Mouse (Mus musculus) yolk sac, embryonic 10.5 days (tissue): ENCODE data around the gene Shb.
A peak's percentile ranks its signal among the peaks of the same experiment; 100 is the strongest.

ENCODE experiments used
- DNase-seq: peaks from one replicate; pipeline ENCODE4 v3.0.0-alpha.2; 2017; ENCODE audit warnings: low spot score

Gene Shb

GRCm38 (mm10) chr4:45449012-45449411 is 83.3 kb downstream of the Shb start:
- DNase-seq: no peak

- DNase-seq: no peak
These were observed 83.8 kb downstream of the Shb start for GRCm38 (mm10) chr4:45448481-45448880.

- DNase-seq: no peak
These were observed 85.1 kb downstream of the Shb start for GRCm38 (mm10) chr4:45447196-45447595.

GRCm38 (mm10) chr4:45445235-45445634 is 87.0 kb downstream of the Shb start:
- no peak for DNase-seq

GRCm38 (mm10) chr4:45444813-45445212 is 87.5 kb downstream of the Shb start:
- DNase-seq: no peak

GRCm38 (mm10) chr4:45443652-45444051 is 88.6 kb downstream of the Shb start:
- no peak for DNase-seq

GRCm38 (mm10) chr4:45442237-45442636 is 90.0 kb downstream of the Shb start:
- DNase-seq: no peak

GRCm38 (mm10) chr4:45441778-45442177 is 90.5 kb downstream of the Shb start:
- DNase-seq: no peak

GRCm38 (mm10) chr4:45439281-45439680 is 93.0 kb downstream of the Shb start:
- no peak for DNase-seq

GRCm38 (mm10) chr4:45437010-45437409 is 95.3 kb downstream of the Shb start:
- DNase-seq: no peak

GRCm38 (mm10) chr4:45436383-45436913 is 95.8 kb downstream of the Shb start:
- peak; percentile 24 for DNase-seq

- no peak for DNase-seq
These were observed 96.4 kb downstream of the Shb start for GRCm38 (mm10) chr4:45435899-45436298.

GRCm38 (mm10) chr4:45434681-45435080 is 97.6 kb downstream of the Shb start:
- no peak for DNase-seq

- no peak for DNase-seq
These were observed 98.2 kb downstream of the Shb start for GRCm38 (mm10) chr4:45434071-45434470.

- no peak for DNase-seq
These were observed 100.5 kb downstream of the Shb start for GRCm38 (mm10) chr4:45431806-45432205.

GRCm38 (mm10) chr4:45431316-45431715 is 101.0 kb downstream of the Shb start:
- DNase-seq: no peak

- no peak for DNase-seq
These were observed 102.8 kb downstream of the Shb start for GRCm38 (mm10) chr4:45429451-45429850.

GRCm38 (mm10) chr4:45426724-45427457 is 105.4 kb downstream of the Shb start:
- no peak for DNase-seq

GRCm38 (mm10) chr4:45423406-45423805 is 108.9 kb downstream of the Shb start:
- no peak for DNase-seq

GRCm38 (mm10) chr4:45422640-45423039 is 109.6 kb downstream of the Shb start:
- no peak for DNase-seq

- no peak for DNase-seq
These were observed 110.6 kb downstream of the Shb start for GRCm38 (mm10) chr4:45421519-45422260.

- no peak for DNase-seq
These were observed 111.5 kb downstream of the Shb start for GRCm38 (mm10) chr4:45420733-45421132.

GRCm38 (mm10) chr4:45419051-45419450 is 113.2 kb downstream of the Shb start:
- no peak for DNase-seq
